Mouse (Mus musculus): ENCODE results near the gene Pkp1. TPM values are rescaled to one million over a fixed set of nuclear protein-coding genes. Genes with fewer than 3 reads are reported as not detected.
A peak's percentile ranks its signal among the peaks of the same experiment; 100 is the strongest.

The Pkp1 gene
- total and polyA plus RNA-seq, 3 experiments: not detected

- no peak for TF ChIP-seq JUND (IDR thresholded peaks at IDR 0.05; ENCODE audit: low read depth, low read length)
Measured at GRCm38 (mm10) chr1:135945711-135946110, 26.7 kb upstream of the Pkp1 start (continued).

- TF ChIP-seq RAD21 (IDR thresholded peaks at IDR 0.05; ENCODE audit: low read depth, low read length): peak; percentile 87
- peak; percentile 67 for TF ChIP-seq ZC3H11A (IDR thresholded peaks at IDR 0.05; ENCODE audit: low read depth, low read length)
- TF ChIP-seq GATA1 (IDR thresholded peaks at IDR 0.05; ENCODE audit: low read depth, low read length): peak; percentile 91
- no peak for TF ChIP-seq BHLHE40 (IDR thresholded peaks at IDR 0.05; ENCODE audit: borderline replicate concordance, low read depth, low read length)
- TF ChIP-seq JUND (IDR thresholded peaks at IDR 0.05; ENCODE audit: low read depth, low read length): no peak
- 0 out of 2 replicates have a peak, but pooled peaks have one; percentile 22 for TF ChIP-seq ETS1 (IDR thresholded peaks at IDR 0.05; ENCODE audit: low read depth, low read length)
- peak; percentile 57; the same call in 1 of the 2 replicates for TF ChIP-seq ELF1 (IDR thresholded peaks at IDR 0.05; ENCODE audit: low read depth, low read length)
- TF ChIP-seq HCFC1 (IDR thresholded peaks at IDR 0.05; ENCODE audit: low read depth, low read length): 0 out of 2 replicates have a peak, but pooled peaks have one; percentile 27
- no peak for TF ChIP-seq KAT2A (conservative IDR thresholded peaks at IDR 0.05; ENCODE audit: low read depth, low read length)
- TF ChIP-seq MAZ (IDR thresholded peaks at IDR 0.05; ENCODE audit: low read depth, low read length): peak; percentile 74; the same call in 1 of the 2 replicates
- peak; percentile 56; the same call in 1 of the 2 replicates for TF ChIP-seq TBP (IDR thresholded peaks at IDR 0.05; ENCODE audit: low read depth, low read length)
- peak; percentile 24; the same call in 1 of the 2 replicates for TF ChIP-seq SIN3A (IDR thresholded peaks at IDR 0.05; ENCODE audit: low read length)
- peak; percentile 67 to 94 (median 73) for TF ChIP-seq CTCF (IDR thresholded peaks at IDR 0.05 in 2 of 3, conservative IDR thresholded peaks at IDR 0.05 in 1 of 3; ENCODE audit: control insufficient read depth in 1 of 3, insufficient read depth in 1 of 3, low read depth in 2 of 3, low read length in 3 of 3, poor library complexity in 1 of 3, severe bottlenecking in 1 of 3)
- no peak for TF ChIP-seq E2F4 (IDR thresholded peaks at IDR 0.05; ENCODE audit: borderline replicate concordance, low read depth, low read length)
- TF ChIP-seq RCOR1 (IDR thresholded peaks at IDR 0.05; ENCODE audit: low read depth, low read length): 0 out of 2 replicates have a peak, but pooled peaks have one; percentile 29
- TF ChIP-seq MAX (IDR thresholded peaks at IDR 0.05; ENCODE audit: low read length): 0 out of 2 replicates have a peak, but pooled peaks have one; percentile 14
- no peak for TF ChIP-seq USF1 (IDR thresholded peaks at IDR 0.05; ENCODE audit: low read depth, low read length)
- peak; percentile 76 for TF ChIP-seq SMC3 (IDR thresholded peaks at IDR 0.05; ENCODE audit: low read depth, low read length)
- peak; percentile 12 to 34; a peak in 1 of 4 replicates for TF ChIP-seq EP300 (IDR thresholded peaks at IDR 0.05; ENCODE audit: low read depth in 1 of 2, low read length in 2 of 2)
- Histone ChIP-seq H3K9ac (ENCODE audit: control insufficient read depth, low read depth, low read length, poor library complexity, severe bottlenecking) (no peak overlapping the region), H3K4me1 (ENCODE audit: control insufficient read depth in 1 of 2, insufficient read depth in 2 of 2, low read length in 2 of 2) (peaks cover 0 to 32% of the 10 kb centered on the region in 2 experiments; a peak in 2 of 4 replicates), H3K79me2 (ENCODE audit: control insufficient read depth, insufficient read depth, low read length, poor library complexity) (no peaks in the 10 kb centered on the region), H3K27me3 (ENCODE audit: control insufficient read depth in 1 of 2, insufficient read depth in 2 of 2, low read length in 2 of 2) (no peaks in the 10 kb centered on the region; a peak in 1 of 4 replicates), H3K27ac (ENCODE audit: control insufficient read depth, low read depth, low read length) (no peak overlapping the region), H3K36me3 (ENCODE audit: control insufficient read depth in 1 of 2, insufficient read depth in 2 of 2, low read length in 2 of 2) (peaks cover 0 to 13% of the 10 kb centered on the region in 2 experiments; a peak in 2 of 4 replicates), H3K9me3 (replicated peaks; ENCODE audit: insufficient read depth, low read length) (no peaks in the 10 kb centered on the region), H3K4me3 (ENCODE audit: control insufficient read depth in 1 of 2, insufficient read depth in 1 of 2, low read depth in 2 of 2, low read length in 2 of 2) (peak overlapping the region in 1 of 2 experiments; percentile 6; a peak in 1 of 4 replicates)
- DNase-seq (ENCODE audit: low read depth, low spot score): peak; percentile 87
Measured at GRCm38 (mm10) chr1:135944526-135945259, 25.7 kb upstream of the Pkp1 start.
